Mouse (Mus musculus): ENCODE data around the gene Bet1l. TPM values are rescaled to one million over a fixed set of nuclear protein-coding genes. Genes with fewer than 3 reads are reported as not detected.

Bet1l gene
- polyA plus RNA-seq, 1 experiment = 30.8 TPM

GRCm38 (mm10) chr7:140855860-140856784 lies 1.3 kb downstream of the Bet1l start, which contains the start of gene Gm45785:
Gm45785 (minus strand) TSS chr7:140856331.
- TF ChIP-seq POLR2A (IDR thresholded peaks at IDR 0.05; ENCODE audit: borderline replicate concordance, insufficient read depth, low read length) = peak; percentile 71; the same call in 1 of the 2 replicates
- TF ChIP-seq CTCF (IDR thresholded peaks at IDR 0.05; ENCODE audit: borderline replicate concordance, insufficient read depth, low read depth, low read length) = no peak

GRCm38 (mm10) chr7:140855181-140855580 lies 2.2 kb downstream of the Bet1l start:
- no peak for TF ChIP-seq CTCF (IDR thresholded peaks at IDR 0.05; ENCODE audit: borderline replicate concordance, insufficient read depth, low read depth, low read length)
- TF ChIP-seq POLR2A (IDR thresholded peaks at IDR 0.05; ENCODE audit: borderline replicate concordance, insufficient read depth, low read length) = no peak

More at GRCm38 (mm10) chr7:140855860-140856784, 1.3 kb downstream of the Bet1l start, which contains the start of gene Gm45785:
- H3K4me1 ChIP-seq (ENCODE audit: control insufficient read depth, insufficient read depth, low read length) = peaks cover 22% of the 10 kb centered on the region
- peak within 1 kb of the TSS; percentile 82 for H3K27ac ChIP-seq (ENCODE audit: insufficient read depth, low read length)
- peak within 1 kb of the TSS; percentile 86 for H3K4me3 ChIP-seq (replicated peaks; ENCODE audit: insufficient read depth, low read depth, low read length)
- WGBS = under 1% methylated on average over 51 of the region's 51 CpGs
- no peaks in the 10 kb centered on the region for H3K27me3 ChIP-seq (ENCODE audit: control insufficient read depth, insufficient read depth, low read length)
- peak; percentile 85 to 92 for DNase-seq

GRCm38 (mm10) chr7:140854483-140854882 lies 2.9 kb downstream of the Bet1l start:
- no peak for DNase-seq
- Histone ChIP-seq H3K27me3 (ENCODE audit: control insufficient read depth, insufficient read depth, low read length) (no peaks in the 10 kb centered on the region), H3K27ac (ENCODE audit: insufficient read depth, low read length) (no peak overlapping the region), H3K4me3 (replicated peaks; ENCODE audit: insufficient read depth, low read depth, low read length) (no peak overlapping the region), H3K4me1 (ENCODE audit: control insufficient read depth, insufficient read depth, low read length) (peaks cover 17% of the 10 kb centered on the region)
- WGBS = 93% methylated on average over 18 of the region's 18 CpGs
- TF ChIP-seq POLR2A (IDR thresholded peaks at IDR 0.05; ENCODE audit: borderline replicate concordance, insufficient read depth, low read length) = no peak
- no peak for TF ChIP-seq CTCF (IDR thresholded peaks at IDR 0.05; ENCODE audit: borderline replicate concordance, insufficient read depth, low read depth, low read length)

More at GRCm38 (mm10) chr7:140855181-140855580, 2.2 kb downstream of the Bet1l start:
- H3K4me3 ChIP-seq (replicated peaks; ENCODE audit: insufficient read depth, low read depth, low read length) = peak overlapping the region; percentile 86
- no peaks in the 10 kb centered on the region for H3K27me3 ChIP-seq (ENCODE audit: control insufficient read depth, insufficient read depth, low read length)
- H3K4me1 ChIP-seq (ENCODE audit: control insufficient read depth, insufficient read depth, low read length) = peaks cover 17% of the 10 kb centered on the region
- DNase-seq = no peak
- H3K27ac ChIP-seq (ENCODE audit: insufficient read depth, low read length) = no peak overlapping the region
- WGBS = 65% methylated on average over 9 of the region's 9 CpGs

- H3K27ac ChIP-seq (ENCODE audit: insufficient read depth, low read length) = no peak overlapping the region
- TF ChIP-seq CTCF (IDR thresholded peaks at IDR 0.05; ENCODE audit: borderline replicate concordance, insufficient read depth, low read depth, low read length) = no peak
- TF ChIP-seq POLR2A (IDR thresholded peaks at IDR 0.05; ENCODE audit: borderline replicate concordance, insufficient read depth, low read length) = no peak
- no peak overlapping the region for H3K4me3 ChIP-seq (replicated peaks; ENCODE audit: insufficient read depth, low read depth, low read length)
- no peak for DNase-seq
- peaks cover 6% of the 10 kb centered on the region for H3K4me1 ChIP-seq (ENCODE audit: control insufficient read depth, insufficient read depth, low read length)
- 85% methylated on average over 9 of the region's 9 CpGs for WGBS
- no peaks in the 10 kb centered on the region for H3K27me3 ChIP-seq (ENCODE audit: control insufficient read depth, insufficient read depth, low read length)
Observed at GRCm38 (mm10) chr7:140853386-140853785, 4.0 kb downstream of the Bet1l start.

GRCm38 (mm10) chr7:140851916-140852315 lies 5.5 kb downstream of the Bet1l start:
- Histone ChIP-seq H3K27ac (ENCODE audit: insufficient read depth, low read length) (no peak overlapping the region), H3K27me3 (ENCODE audit: control insufficient read depth, insufficient read depth, low read length) (no peaks in the 10 kb centered on the region), H3K4me1 (ENCODE audit: control insufficient read depth, insufficient read depth, low read length) (peaks cover 5% of the 10 kb centered on the region), H3K4me3 (replicated peaks; ENCODE audit: insufficient read depth, low read depth, low read length) (no peak overlapping the region)
- 92% methylated on average over 4 of the region's 4 CpGs for WGBS
- TF ChIP-seq POLR2A (IDR thresholded peaks at IDR 0.05; ENCODE audit: borderline replicate concordance, insufficient read depth, low read length) (no peak), CTCF (IDR thresholded peaks at IDR 0.05; ENCODE audit: borderline replicate concordance, insufficient read depth, low read depth, low read length) (no peak)
- no peak for DNase-seq

- Histone ChIP-seq H3K4me3 (replicated peaks; ENCODE audit: insufficient read depth, low read depth, low read length) (no peak overlapping the region), H3K27ac (ENCODE audit: insufficient read depth, low read length) (no peak overlapping the region), H3K27me3 (ENCODE audit: control insufficient read depth, insufficient read depth, low read length) (no peaks in the 10 kb centered on the region), H3K4me1 (ENCODE audit: control insufficient read depth, insufficient read depth, low read length) (no peaks in the 10 kb centered on the region)
- WGBS = 92% methylated on average over 10 of the region's 10 CpGs
- no peak for DNase-seq
- TF ChIP-seq CTCF (IDR thresholded peaks at IDR 0.05; ENCODE audit: borderline replicate concordance, insufficient read depth, low read depth, low read length) (no peak), POLR2A (IDR thresholded peaks at IDR 0.05; ENCODE audit: borderline replicate concordance, insufficient read depth, low read length) (no peak)
Observed at GRCm38 (mm10) chr7:140848591-140848990, 8.8 kb downstream of the Bet1l start.

- H3K27ac ChIP-seq (ENCODE audit: insufficient read depth, low read length) = no peak within 1 kb of the TSS
- H3K4me1 ChIP-seq (ENCODE audit: control insufficient read depth, insufficient read depth, low read length) = no peaks in the 10 kb centered on the region
- H3K4me3 ChIP-seq (replicated peaks; ENCODE audit: insufficient read depth, low read depth, low read length) = no peak within 1 kb of the TSS
- TF ChIP-seq CTCF (IDR thresholded peaks at IDR 0.05; ENCODE audit: borderline replicate concordance, insufficient read depth, low read depth, low read length) (no peak), POLR2A (IDR thresholded peaks at IDR 0.05; ENCODE audit: borderline replicate concordance, insufficient read depth, low read length) (no peak)
- no peak for DNase-seq
- H3K27me3 ChIP-seq (ENCODE audit: control insufficient read depth, insufficient read depth, low read length) = no peaks in the 10 kb centered on the region
- WGBS = 42% methylated on average over 11 of the region's 11 CpGs
Observed at GRCm38 (mm10) chr7:140847755-140848580, 9.4 kb downstream of the Bet1l start, which contains the start of gene Odf3. Odf3 (plus strand) TSS chr7:140847805.

All from cerebellum, adult 2 months (tissue).